Mouse (Mus musculus) thymus, adult 18-20 months (tissue): ENCODE results near the gene Dlst.
"Not testable (repeated sequence)": the region's sequence is repeated elsewhere in the genome, so short reads cannot be mapped to it uniquely, and the experiment has no call there.

Source experiments
- DNase-seq, 2 experiments: peaks; one replicate each; pipeline ENCODE4 v3.0.0; 2022; ENCODE audit warnings: mixed read lengths in 2 of 2

Gene Dlst

GRCm38 (mm10) chr12:85115678-85116077, 5.0 kb downstream of the Dlst start:
- no peak for DNase-seq

DNA sequence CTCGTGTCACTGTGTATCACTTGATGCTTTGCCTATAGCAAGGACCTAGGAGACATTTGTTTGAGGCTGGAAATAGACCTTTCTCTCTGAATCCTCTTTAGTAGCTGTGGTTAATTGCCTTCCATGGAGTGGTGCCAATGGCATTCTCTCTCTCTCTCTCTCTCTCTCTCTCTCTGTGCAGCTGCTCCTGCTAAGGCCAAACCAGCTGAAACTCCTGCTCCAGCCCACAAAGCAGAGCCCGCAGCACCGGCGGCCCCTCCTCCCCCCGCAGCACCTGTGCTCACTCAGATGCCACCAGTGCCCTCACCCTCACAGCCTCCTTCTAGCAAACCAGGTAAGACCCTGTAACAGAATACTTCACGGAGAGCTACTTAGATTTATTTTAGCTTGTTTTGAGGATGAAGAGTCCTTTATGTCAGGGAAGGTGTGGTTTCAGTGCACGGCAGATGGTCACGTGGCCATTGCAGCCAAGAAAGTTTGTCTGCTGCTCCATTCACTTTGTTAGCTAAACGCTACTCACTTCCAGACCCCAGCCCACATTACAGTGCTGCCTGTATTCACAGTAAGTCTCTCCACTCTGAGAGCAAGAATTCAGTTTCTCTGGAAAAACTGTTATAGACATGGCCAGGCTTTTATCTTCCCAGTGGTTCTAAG, 11.3 kb downstream of the Dlst start:
- peak; percentile 63 to 67 for DNase-seq

DNA sequence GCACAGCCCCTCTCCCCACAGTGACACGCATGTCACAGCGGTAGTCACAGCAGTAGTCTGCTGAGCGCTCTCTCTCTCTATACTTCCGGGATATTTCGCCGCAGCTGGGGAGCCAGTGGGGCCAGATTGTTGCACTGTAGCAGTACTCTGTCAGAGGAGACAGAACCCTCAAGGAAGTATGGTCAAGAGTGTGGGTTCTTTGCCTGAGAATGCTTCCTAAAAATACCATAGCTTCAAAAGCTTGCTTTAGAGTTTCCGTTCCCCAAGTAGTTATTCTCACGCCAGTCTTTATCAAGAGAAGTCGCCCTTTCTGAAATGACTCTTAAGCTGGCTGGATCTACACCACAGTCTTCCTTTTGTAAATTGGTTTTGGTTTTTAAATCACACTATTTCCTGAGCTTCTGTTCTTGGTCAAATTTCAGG, 12.5 kb downstream of the Dlst start:
- peak; percentile 55 to 58 for DNase-seq

GRCm38 (mm10) chr12:85123645-85124044, 13.0 kb downstream of the Dlst start:
- no peak for DNase-seq

DNA sequence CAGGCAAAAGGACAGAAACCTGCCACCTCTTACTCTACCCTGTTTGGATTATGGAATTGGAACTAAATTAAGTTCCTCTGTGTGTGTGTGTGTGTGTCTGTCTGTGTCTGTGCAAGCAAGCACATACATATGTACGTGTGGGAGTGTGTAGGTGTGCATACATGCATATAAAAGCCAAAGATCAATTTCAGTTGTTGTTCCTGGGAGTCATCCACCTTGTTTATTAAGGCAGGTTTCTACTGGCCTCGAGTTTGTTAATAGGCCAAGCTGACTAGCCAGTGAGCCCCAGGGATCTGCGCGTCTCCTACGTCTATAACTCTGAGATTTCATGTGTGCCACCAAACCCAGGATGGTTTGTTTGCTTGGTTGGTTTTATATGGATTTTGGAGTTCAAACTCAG, 14.1 kb downstream of the Dlst start:
- DNase-seq, result no peak

- DNase-seq, result no peak
Measured at GRCm38 (mm10) chr12:85126986-85127603, 16.5 kb downstream of the Dlst start.

GRCm38 (mm10) chr12:85129426-85129978, 18.9 kb downstream of the Dlst start:
- DNase-seq, result no peak

DNA sequence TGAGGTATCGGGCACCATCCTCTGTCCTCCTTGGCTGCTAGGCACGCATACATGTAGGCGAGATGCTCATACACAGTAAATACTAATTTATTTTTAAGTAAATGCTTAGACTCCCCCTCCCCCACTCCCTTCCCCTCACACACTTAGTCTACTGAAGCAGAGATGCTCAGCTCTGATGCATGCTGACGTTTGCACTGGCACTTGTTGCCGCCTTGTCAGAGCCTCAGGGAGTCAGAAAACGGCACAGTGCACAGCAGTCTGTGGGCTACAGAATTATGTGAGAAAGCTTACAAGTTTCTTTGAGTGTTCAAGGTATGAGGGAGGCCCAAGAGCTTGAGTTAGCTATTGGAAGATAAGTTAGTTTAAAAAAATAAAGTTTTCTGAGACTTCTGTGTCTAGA, 20.7 kb downstream of the Dlst start:
- no peak for DNase-seq

GRCm38 (mm10) chr12:85134043-85134794, 23.6 kb downstream of the Dlst start:
- no peak for DNase-seq

DNA sequence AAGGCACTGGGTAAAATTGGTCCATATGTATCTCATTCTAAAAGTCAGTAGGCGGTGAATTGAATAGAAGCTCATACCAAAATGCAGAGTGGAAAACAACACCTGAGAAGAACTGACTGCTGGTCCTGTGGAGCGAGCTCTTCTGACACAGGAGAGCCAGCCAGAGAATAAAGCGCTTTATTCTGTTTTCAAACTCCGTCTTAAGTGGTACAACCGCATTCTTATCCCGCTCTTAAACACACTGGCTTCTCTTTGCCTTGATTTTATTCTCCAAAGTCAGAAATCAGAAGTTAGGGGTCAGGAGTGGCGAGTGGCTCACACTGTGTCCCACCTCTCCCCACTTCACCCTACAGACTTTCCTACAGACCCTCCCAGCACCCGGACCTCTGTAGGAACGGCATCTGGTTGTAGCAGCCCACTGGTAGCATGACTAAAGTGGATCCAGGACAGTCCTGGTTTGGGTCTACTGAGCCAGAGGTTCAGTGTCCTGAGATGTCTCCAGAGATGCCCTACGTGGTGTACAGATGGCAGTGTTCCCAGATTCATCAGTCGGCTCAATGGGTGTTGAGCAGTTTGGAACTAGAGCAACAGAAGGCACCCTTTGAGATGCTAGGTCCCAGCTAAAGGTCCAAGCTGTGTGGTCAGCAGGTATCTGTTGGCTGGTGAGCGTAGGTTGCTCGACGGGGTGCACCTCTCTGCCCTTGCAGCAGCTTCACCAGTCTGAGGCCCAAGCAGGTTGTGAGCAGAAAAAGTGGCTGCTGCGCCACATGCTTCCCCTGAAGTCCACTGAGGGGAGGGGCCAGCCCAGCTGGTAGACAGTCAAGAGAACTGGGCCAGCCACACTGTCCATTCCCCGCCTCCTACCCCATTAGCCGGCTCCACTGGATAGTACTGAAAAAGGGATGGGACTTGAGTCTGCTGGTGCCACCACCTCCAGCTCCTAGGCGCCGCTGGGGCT, 25.2 kb downstream of the Dlst start:
- DNase-seq, result no peak

- DNase-seq, result no peak
Measured at GRCm38 (mm10) chr12:85136627-85137026, 26.0 kb downstream of the Dlst start.

DNA sequence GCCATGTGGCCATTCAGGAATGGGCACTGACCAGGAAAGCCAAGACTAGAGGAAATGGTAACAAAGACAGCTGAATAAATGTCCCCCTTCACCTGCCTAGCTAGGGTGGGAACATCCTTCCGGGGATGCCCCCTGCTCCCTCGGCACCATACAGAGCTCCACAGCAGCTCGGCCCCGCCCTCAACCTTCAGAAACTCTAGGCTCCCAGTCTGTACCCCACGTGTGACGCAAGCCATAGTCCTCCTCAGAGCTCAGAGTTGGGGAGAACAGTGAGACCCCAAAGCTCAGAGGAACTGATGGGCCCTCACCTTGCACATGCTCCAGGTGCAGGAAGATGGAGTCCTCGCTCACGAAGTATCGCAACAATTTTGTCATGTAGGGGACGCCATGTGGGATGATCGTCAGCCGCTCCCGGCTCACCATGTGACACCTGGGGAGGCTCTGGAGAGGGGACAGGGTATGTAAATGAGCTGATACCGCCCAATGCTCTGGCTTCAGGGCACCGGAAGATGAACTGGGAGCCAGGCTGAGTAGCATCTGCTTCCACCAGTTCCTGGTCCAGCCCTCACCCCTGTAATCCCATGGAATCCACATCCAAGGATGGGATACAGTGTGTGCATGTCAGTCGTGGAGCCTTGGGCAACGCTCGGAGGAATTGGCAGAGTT, 29.5 kb downstream of the Dlst start:
- peak in 1 of 2 experiments; percentile 38 for DNase-seq

DNA sequence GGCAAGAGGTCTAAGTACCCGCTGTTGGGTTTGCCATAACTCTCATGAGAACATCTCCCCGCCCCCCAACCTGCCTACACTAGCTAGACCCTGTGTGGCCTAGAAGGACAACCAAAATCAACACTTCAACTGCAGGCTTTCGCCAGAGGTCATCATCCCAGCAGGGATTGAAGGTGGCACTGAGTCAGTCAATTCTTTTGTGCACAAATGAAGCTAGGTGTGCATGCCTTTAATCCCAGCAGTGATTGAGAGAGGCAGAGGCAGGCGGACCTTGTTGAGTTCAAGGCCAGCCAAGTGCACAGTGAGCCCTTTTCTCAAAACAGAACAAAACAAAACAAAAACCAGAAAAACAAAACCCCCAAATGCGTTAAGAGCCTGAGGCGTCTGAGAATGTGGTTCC, 30.5 kb downstream of the Dlst start:
- no peak for DNase-seq

DNA sequence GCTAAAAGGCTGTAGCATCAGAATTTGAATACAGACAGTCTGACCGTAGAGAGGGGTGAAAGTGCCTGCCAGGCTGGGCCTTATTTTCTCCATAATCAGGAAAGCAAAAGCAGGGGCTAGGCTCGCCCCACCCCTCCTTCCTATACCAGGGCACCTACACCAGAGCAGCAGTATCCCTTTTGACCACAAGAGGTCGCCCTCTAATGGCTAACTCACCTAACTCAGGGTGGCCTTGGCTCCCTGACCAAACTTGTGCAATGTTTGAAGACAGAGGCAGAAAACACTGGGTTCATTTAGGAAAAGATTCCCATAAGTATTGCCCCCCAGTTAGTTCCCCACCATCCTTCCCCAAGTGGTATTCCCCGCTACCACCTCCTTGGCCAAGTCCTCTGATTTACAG, 32.2 kb downstream of the Dlst start:
- peak; percentile 37 to 57 for DNase-seq

DNA sequence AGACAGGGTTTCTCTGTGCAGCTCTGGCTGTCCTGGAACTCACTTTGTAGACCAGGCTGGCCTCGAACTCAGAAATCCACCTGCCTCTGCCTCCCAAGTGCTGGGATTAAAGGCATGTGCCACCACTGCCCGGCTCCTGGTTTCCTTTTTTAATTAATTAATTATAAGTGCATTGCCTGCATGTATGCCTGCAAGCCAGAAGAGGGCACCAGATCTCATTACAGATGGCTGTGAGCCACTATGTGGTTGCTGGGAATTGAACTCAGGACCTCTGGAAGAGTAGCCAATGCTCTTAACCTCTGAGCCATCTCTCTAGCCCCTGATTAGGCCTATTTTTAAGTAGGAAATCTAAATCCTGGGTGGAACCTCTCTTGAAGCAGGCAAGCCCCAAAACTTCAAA, 33.6 kb downstream of the Dlst start:
- DNase-seq, result not testable (repeated sequence)

DNA sequence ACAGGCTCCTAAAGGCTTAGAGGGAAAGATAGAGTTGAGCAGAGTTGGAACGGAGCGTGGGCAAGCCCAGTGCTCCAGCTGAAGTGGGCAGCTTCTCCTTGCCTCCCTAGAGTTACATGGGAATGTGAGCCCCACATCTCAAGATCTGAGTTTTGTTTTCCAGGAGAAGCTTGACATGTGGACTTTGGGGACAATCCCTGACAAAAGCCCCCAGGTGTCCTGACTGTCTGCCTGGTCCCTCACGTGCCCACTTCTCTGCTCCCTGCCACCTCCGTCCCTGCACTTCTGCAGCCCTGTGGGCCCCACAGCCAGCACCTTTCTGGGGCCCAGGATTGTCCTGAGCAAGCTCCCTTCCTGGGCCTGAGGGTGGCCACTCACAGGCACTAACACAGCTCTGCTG, 34.2 kb downstream of the Dlst start:
- no peak for DNase-seq

DNA sequence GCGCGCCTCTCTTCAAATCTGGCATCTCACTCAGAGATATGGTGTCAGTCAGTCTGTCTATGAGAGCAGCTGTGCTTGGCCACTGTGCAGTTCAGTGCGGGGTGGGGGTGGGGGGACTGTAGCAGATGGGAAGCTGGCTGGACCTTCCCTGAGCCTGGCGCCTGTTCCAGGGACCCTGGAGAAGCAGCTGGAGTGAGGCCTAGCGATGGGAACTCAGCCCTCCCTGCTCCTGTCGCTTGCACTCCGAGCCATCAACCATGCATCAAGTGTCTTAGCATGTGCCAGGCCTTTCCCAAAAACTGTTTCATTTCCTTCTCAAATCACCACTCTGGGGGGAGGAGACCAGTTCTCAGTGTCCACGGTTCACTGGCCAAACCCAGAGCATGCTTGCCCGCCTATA, 35.0 kb downstream of the Dlst start:
- no peak for DNase-seq

GRCm38 (mm10) chr12:85146355-85146754, 35.7 kb downstream of the Dlst start:
- no peak for DNase-seq

- no peak for DNase-seq
Measured at GRCm38 (mm10) chr12:85146881-85147280, 36.2 kb downstream of the Dlst start.

GRCm38 (mm10) chr12:85150321-85151001, 39.8 kb downstream of the Dlst start:
- DNase-seq, result no peak
